Mouse (Mus musculus): ENCODE results near the gene Bcas3. TPM values are rescaled to one million over a fixed set of nuclear protein-coding genes. Genes with fewer than 3 reads are reported as not detected.

Gene Bcas3
- polyA plus RNA-seq, 1 experiment = 12.8 TPM

GRCm38 (mm10) chr11:85842596-85843346, 489.8 kb downstream of the Bcas3 start:
- DNase-seq (ENCODE audit: low read depth, low spot score) = no peak
- WGBS = 8% methylated on average over 24 of the region's 24 CpGs

GRCm38 (mm10) chr11:85843347-85843692, 490.4 kb downstream of the Bcas3 start:
- no peak for DNase-seq (ENCODE audit: low read depth, low spot score)
- 2% methylated on average over 18 of the region's 18 CpGs for WGBS

- under 1% methylated on average over 54 of the region's 54 CpGs for WGBS
Observed at GRCm38 (mm10) chr11:85844144-85844965, 491.4 kb downstream of the Bcas3 start.

DNA sequence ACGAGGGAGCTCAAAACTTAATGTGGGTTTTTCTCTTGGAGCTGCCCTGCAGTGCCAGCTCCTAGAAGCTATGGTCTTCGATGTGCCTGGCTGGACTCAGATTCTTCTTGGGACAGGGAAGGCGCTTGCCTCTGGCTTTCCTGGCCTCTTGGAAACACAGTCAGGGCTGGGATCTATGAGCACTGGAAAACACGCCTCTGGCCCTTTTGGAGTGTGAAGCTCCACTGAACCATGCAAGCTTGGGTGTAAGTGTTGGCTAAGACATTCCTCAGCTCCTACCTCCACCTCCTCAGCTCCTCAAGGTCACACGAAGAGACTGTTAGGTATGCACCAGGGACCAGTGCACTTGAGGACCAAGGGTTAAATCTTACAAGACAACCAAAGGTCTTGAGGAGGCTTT, 492.0 kb downstream of the Bcas3 start:
- DNase-seq (ENCODE audit: low read depth, low spot score) = no peak
- WGBS = 46% methylated on average over 5 of the region's 5 CpGs

More at GRCm38 (mm10) chr11:85844144-85844965, 491.4 kb downstream of the Bcas3 start:
- no peak for DNase-seq (ENCODE audit: low read depth, low spot score)

GRCm38 (mm10) chr11:85845921-85846320, 493.0 kb downstream of the Bcas3 start:
- 47% methylated on average over 5 of the region's 5 CpGs for WGBS
- DNase-seq (ENCODE audit: low read depth, low spot score) = no peak

DNA sequence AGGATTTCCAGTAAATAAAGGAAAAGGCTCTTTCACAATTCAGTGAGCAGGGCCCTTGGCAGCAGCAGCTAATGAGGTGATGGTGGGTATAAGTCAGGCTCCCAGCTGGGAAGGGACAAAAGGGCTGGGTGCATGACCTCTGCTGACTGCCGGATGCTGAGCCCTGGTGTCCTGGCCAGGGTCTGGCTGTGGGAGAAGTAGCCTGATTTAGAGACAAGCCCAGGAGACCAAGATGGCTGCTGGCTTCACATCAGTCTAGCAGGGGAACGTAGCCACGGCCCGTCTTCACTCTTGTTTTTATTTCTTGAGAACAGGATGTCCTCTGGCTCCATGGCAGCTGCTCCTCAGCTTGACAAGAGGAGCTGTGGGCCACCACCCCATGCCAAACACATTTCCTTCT, 493.5 kb downstream of the Bcas3 start:
- 60% methylated on average over 4 of the region's 4 CpGs for WGBS
- DNase-seq (ENCODE audit: low read depth, low spot score) = no peak

GRCm38 (mm10) chr11:85849037-85849436, 496.1 kb downstream of the Bcas3 start:
- 4% methylated on average over 21 of the region's 21 CpGs for WGBS
- DNase-seq (ENCODE audit: low read depth, low spot score) = no peak

GRCm38 (mm10) chr11:85850233-85850632, 497.3 kb downstream of the Bcas3 start, which contains the start of gene Gm11444:
Gene Gm11444 (minus strand): TSS chr11:85850333.
- WGBS = 92% methylated on average over 6 of the region's 6 CpGs
- DNase-seq (ENCODE audit: low read depth, low spot score) = no peak

DNA sequence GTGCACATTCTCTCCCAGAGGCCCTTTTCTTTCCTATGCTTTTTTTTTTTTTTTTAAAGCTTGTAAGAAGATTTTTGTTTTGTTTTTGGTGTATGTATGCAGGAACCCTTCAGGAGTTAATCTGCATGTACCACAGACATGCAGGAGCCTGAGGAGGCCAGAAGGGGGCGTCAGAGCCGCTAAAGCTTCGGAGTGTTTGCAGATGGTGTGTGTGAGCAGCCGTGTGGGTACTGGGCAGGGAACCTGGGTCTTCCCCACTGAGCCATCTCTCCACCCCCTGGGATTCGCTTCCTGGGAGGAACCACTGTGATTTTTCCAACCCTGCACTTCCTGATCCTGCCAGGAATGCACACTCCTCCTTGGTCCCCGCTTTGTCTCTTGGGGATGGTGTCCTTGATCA, 497.8 kb downstream of the Bcas3 start:
- WGBS = 38% methylated on average over 6 of the region's 6 CpGs
- DNase-seq (ENCODE audit: low read depth, low spot score) = no peak

- 27% methylated on average over 6 of the region's 6 CpGs for WGBS
Observed at GRCm38 (mm10) chr11:85857997-85858698, 505.2 kb downstream of the Bcas3 start.

DNA sequence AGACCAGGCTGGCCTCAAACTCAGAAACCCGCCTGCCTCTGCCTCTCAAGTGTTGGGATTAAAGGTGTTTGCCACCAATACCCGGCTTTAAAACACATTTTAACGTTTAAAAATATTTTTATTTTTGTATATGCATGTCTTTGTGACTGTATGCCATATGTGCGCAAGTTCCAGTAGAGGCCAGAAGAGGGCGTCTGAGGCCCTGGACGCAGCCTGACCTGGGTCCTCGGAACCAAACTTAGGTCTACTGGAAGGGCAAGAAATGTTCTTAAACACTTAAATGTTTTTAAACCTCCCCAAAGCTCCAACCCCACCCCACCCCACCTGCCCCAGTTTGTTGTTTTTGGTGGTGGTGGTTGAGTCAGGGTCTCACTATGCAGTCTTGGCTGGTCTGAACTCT, 511.4 kb downstream of the Bcas3 start:
- no peak for DNase-seq (ENCODE audit: low read depth, low spot score)
- WGBS = 47% methylated on average over 7 of the region's 7 CpGs

More at GRCm38 (mm10) chr11:85857997-85858698, 505.2 kb downstream of the Bcas3 start:
- DNase-seq (ENCODE audit: low read depth, low spot score) = no peak

Other genes starting within 250 kb of the Bcas3 start
- 3.4 and 6.6 TPM in 2 replicates for gene Usp32, start 213.0 kb upstream of the Bcas3 start, polyA plus RNA-seq (2012; rRNA removed)
- gene 1700125H20Rik, start 182.8 kb upstream of the Bcas3 start, polyA plus RNA-seq (2012; rRNA removed) = not detected in 2 replicates
- gene Appbp2, start 118.0 kb upstream of the Bcas3 start, polyA plus RNA-seq (2012; rRNA removed) = 6.5 and 8.9 TPM in 2 replicates
- 2.8 and 3.3 TPM in 2 replicates for gene Ppm1d, start 41.9 kb upstream of the Bcas3 start, polyA plus RNA-seq (2012; rRNA removed)

All from large intestine, adult 2 months (tissue).